Mouse (Mus musculus): ENCODE measurements at regions not wholly inside any gene's neighbourhood (a gene's known extent, or its start where the extent isn't known, plus 50 kb on each side); places are given as distances from the start of the nearest gene placed in this dataset.

DNA sequence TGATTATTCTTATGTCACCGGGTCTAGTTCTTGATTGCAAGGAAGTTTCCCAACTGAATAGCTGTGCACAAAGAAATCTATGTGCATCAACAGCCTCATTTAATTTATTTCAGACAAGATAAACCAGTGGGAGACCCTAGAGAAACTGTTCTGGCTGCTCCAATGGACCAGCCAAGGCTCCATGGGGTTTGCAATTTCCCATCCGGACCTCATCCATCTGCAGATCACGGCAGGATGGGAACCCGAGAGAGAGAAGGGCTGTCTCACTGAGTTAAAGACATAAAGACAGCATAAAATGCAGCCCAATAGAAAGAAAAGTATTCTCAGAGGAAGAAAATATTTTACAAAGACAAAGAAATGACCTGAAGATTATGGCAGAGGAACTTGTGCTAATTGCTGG is 458.5 kb upstream of the Cdh10 start:
- DNase-seq (no peak), ATAC-seq (ENCODE audit: insufficient read depth) (no peak)
- Histone ChIP-seq H3K4me1 (ENCODE audit: insufficient read depth) (no peaks in the 10 kb centered on the region), H3K36me3 (ENCODE audit: insufficient read depth) (no peaks in the 10 kb centered on the region), H3K9ac (no peak overlapping the region), H3K27me3 (ENCODE audit: insufficient read depth, low read length) (no peaks in the 10 kb centered on the region), H3K4me3 (ENCODE audit: low read depth, low read length) (no peak overlapping the region), H3K9me3 (ENCODE audit: low read depth, low read length) (no peaks in the 10 kb centered on the region), H3K4me2 (no peak overlapping the region), H3K27ac (ENCODE audit: low read depth) (no peak overlapping the region)
- 78% methylated on average over 4 of the region's 4 CpGs for WGBS
- no peak for TF ChIP-seq CTCF (IDR thresholded peaks at IDR 0.05; ENCODE audit: low read depth)

DNA sequence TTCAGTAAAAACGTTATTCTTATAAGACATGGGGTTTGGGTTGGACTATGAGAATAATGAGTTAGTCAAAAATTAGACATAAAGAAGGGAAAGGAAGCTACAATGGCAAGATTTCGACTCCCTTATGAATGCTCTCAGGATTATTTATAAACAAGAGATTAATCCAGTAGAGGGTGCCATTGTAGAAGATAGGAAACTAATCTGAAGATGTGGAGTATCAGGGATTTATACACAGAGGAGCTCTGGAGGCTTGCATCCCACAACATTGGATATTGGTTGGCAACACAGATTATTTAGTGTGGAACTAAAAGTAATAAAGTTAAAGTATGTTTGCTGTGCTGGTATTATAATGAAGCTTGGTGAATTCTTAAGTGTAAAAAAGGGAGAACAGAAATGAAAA is 419.0 kb upstream of the Cdh10 start:
- no peak for TF ChIP-seq CTCF (IDR thresholded peaks at IDR 0.05; ENCODE audit: low read depth)
- H3K36me3 ChIP-seq (ENCODE audit: insufficient read depth), result no peaks in the 10 kb centered on the region
- WGBS, result 41% methylated on average over 2 of the region's 2 CpGs
- DNase-seq (peak; percentile 7), ATAC-seq (ENCODE audit: insufficient read depth) (no peak)
- no peaks in the 10 kb centered on the region for H3K9me3 ChIP-seq (ENCODE audit: low read depth, low read length)
- H3K4me2 ChIP-seq, result no peak overlapping the region
- no peak overlapping the region for H3K27ac ChIP-seq (ENCODE audit: low read depth)
- H3K9ac ChIP-seq, result no peak overlapping the region
- no peaks in the 10 kb centered on the region for H3K4me1 ChIP-seq (ENCODE audit: insufficient read depth)
- H3K27me3 ChIP-seq (ENCODE audit: insufficient read depth, low read length), result no peaks in the 10 kb centered on the region
- no peak overlapping the region for H3K4me3 ChIP-seq (ENCODE audit: low read depth, low read length)

DNA sequence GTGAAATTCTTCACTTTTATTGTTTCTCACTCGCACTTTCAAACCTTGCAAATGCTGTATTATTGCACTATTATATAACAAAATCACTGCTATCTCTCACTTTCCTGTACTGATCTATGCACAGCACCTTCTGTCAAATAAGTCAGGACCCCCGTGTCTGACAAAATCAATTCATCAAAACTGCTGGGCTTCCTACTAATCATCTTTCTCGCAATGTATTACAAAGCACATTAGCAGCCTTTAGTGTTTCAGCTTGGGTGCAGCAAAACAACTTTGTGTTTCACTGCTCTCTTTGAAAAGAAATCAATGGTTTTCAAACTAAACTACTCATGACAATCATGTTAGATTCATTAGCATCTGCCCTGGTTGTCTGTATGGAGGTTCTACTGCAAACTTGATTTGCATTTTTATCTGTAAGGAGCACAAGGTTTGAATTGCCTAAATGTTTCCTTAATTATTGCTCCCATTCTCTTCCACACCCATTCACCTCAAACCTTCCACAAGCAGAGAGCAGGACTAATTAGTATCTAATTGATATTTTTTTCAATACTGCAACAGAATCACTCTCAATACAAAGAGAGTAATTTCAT is 418.4 kb upstream of the Cdh10 start:
- no peak for TF ChIP-seq CTCF (IDR thresholded peaks at IDR 0.05; ENCODE audit: low read depth)
- no peak overlapping the region for H3K4me3 ChIP-seq (ENCODE audit: low read depth, low read length)
- 72% methylated on average over 3 of the region's 3 CpGs for WGBS
- H3K27ac ChIP-seq (ENCODE audit: low read depth), result no peak overlapping the region
- ATAC-seq (ENCODE audit: insufficient read depth) (no peak), DNase-seq (no peak)
- no peaks in the 10 kb centered on the region for H3K27me3 ChIP-seq (ENCODE audit: insufficient read depth, low read length)
- H3K4me1 ChIP-seq (ENCODE audit: insufficient read depth), result no peaks in the 10 kb centered on the region
- no peak overlapping the region for H3K4me2 ChIP-seq
- no peaks in the 10 kb centered on the region for H3K36me3 ChIP-seq (ENCODE audit: insufficient read depth)
- no peak overlapping the region for H3K9ac ChIP-seq
- H3K9me3 ChIP-seq (ENCODE audit: low read depth, low read length), result no peaks in the 10 kb centered on the region

DNA sequence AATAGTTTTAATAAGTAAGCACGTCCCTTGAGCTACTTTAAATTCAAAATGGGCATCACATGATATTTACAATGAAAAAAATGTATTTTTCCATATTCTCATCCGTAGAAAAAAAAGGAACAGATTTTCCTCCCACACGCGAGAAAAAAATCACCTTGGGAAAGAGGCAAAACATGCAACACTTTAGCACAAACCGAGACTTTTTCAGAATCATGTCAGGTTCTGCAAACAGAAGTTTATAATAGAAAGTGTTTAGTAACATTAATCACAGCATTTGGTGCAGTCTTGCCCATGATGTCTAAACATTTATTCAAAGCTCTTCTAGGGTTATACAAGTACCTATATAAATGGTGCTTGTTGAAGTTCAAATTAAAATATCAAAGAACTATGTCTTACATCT is 386.0 kb upstream of the Cdh10 start:
- H3K36me3 ChIP-seq (ENCODE audit: insufficient read depth), result no peaks in the 10 kb centered on the region
- DNase-seq (no peak), ATAC-seq (ENCODE audit: insufficient read depth) (no peak)
- no peak overlapping the region for H3K9ac ChIP-seq
- WGBS, result 78% methylated on average over 5 of the region's 5 CpGs
- H3K27me3 ChIP-seq (ENCODE audit: insufficient read depth, low read length), result no peaks in the 10 kb centered on the region
- no peak overlapping the region for H3K4me3 ChIP-seq (ENCODE audit: low read depth, low read length)
- H3K4me1 ChIP-seq (ENCODE audit: insufficient read depth), result no peaks in the 10 kb centered on the region
- no peak overlapping the region for H3K27ac ChIP-seq (ENCODE audit: low read depth)
- no peak for TF ChIP-seq CTCF (IDR thresholded peaks at IDR 0.05; ENCODE audit: low read depth)
- H3K4me2 ChIP-seq, result no peak overlapping the region
- H3K9me3 ChIP-seq (ENCODE audit: low read depth, low read length), result no peaks in the 10 kb centered on the region

DNA sequence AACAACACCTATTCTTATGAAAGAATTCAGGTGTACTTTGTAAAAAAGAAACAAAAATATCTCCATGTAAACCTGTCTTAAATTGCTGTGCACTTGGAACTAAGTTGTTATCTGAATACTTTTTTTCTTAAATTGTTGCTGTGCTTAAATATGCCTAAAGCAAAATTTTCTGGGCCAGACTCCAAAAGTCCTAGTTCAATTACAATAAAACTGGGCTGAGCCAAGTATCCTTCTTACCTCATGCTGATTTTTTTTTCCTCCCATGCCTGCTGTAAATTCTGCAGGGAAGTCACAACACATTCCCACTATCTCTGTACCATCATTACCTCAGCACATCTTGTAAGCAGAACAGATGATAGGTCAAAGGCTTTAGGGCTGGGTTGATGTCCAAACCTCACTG is 364.9 kb upstream of the Cdh10 start:
- TF ChIP-seq CTCF (IDR thresholded peaks at IDR 0.05; ENCODE audit: low read depth), result no peak
- no peaks in the 10 kb centered on the region for H3K27me3 ChIP-seq (ENCODE audit: insufficient read depth, low read length)
- no peaks in the 10 kb centered on the region for H3K9me3 ChIP-seq (ENCODE audit: low read depth, low read length)
- DNase-seq (peak; percentile 6), ATAC-seq (ENCODE audit: insufficient read depth) (no peak)
- H3K4me3 ChIP-seq (ENCODE audit: low read depth, low read length), result no peak overlapping the region
- no peak overlapping the region for H3K9ac ChIP-seq
- H3K27ac ChIP-seq (ENCODE audit: low read depth), result no peak overlapping the region
- no peaks in the 10 kb centered on the region for H3K4me1 ChIP-seq (ENCODE audit: insufficient read depth)
- H3K36me3 ChIP-seq (ENCODE audit: insufficient read depth), result no peaks in the 10 kb centered on the region
- no peak overlapping the region for H3K4me2 ChIP-seq

DNA sequence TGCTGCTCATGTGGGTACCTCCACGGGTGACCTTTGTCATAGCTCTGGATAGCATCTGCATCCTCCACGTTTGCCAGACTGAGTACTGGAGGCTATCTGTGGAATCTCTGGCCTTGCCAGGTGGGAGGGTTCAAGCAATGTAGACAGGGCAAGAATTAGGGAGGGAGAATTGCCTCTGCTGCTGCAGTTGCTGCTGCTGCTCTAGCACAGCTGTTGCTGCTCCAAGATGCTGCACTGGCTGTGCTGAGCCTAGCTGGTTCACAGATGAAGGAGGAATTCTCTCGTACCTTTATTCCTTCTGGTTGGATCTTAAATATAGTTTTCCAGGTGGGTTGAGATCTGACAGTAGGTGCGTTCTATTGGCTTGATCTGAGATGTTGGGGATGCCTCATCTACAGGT is 336.4 kb upstream of the Cdh10 start:
- no peak for ATAC-seq (ENCODE audit: insufficient read depth)
- WGBS, result 63% methylated on average over 4 of the region's 4 CpGs
- Histone ChIP-seq H3K9me3 (ENCODE audit: low read depth, low read length) (no peaks in the 10 kb centered on the region), H3K9ac (no peak overlapping the region), H3K36me3 (ENCODE audit: insufficient read depth) (no peaks in the 10 kb centered on the region), H3K4me3 (ENCODE audit: low read depth, low read length) (no peak overlapping the region), H3K4me2 (no peak overlapping the region), H3K4me1 (ENCODE audit: insufficient read depth) (no peaks in the 10 kb centered on the region), H3K27ac (ENCODE audit: low read depth) (no peak overlapping the region), H3K27me3 (ENCODE audit: insufficient read depth, low read length) (no peaks in the 10 kb centered on the region)
- DNase-seq, result no peak
- no peak for TF ChIP-seq CTCF (IDR thresholded peaks at IDR 0.05; ENCODE audit: low read depth)

DNA sequence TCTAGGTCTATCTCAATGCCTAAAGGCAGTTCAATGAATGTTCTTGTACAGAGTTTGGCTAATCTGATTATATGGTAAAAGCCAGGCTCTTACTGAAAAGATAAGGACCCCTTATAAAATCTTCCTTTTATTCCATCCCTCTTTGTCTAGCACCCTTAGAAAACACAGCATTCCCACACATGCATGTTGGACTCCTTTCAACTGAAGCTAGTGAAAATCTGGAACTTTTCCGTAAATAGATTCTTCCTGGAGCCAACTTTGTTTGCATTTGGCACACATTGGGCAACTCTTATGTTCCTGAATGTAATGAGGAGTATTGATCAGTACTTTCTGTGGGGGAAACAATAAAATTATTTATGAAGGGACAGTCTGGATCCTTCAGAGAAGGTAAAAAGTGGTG is 307.1 kb upstream of the Cdh10 start:
- ATAC-seq (ENCODE audit: insufficient read depth) (no peak), DNase-seq (no peak)
- Histone ChIP-seq H3K9ac (no peak overlapping the region), H3K27me3 (ENCODE audit: insufficient read depth, low read length) (no peaks in the 10 kb centered on the region), H3K27ac (ENCODE audit: low read depth) (no peak overlapping the region), H3K4me1 (ENCODE audit: insufficient read depth) (no peaks in the 10 kb centered on the region), H3K4me2 (no peak overlapping the region), H3K4me3 (ENCODE audit: low read depth, low read length) (no peak overlapping the region), H3K9me3 (ENCODE audit: low read depth, low read length) (no peaks in the 10 kb centered on the region), H3K36me3 (ENCODE audit: insufficient read depth) (no peaks in the 10 kb centered on the region)
- no peak for TF ChIP-seq CTCF (IDR thresholded peaks at IDR 0.05; ENCODE audit: low read depth)
- WGBS, result 78% methylated on average over 1 of the region's 1 CpGs

DNA sequence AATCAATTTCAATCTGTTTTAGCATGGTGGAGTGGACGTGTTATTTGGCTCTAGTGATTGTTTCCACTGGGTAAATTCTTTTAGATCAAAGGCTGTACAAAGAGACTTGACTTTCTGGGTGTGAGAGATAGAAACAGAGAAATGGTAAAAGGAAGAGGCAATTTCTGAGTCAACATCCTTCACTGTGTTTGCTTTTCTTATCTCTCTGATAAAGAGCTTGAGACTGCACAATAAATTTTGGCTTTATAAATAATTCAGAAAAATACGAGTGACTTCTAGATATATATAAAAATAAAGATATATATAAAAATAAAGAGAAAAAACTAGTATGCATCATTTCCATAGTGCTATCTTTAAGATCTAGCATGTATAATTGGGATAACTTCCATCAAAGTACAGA is 301.0 kb upstream of the Cdh10 start:
- DNase-seq (no peak), ATAC-seq (ENCODE audit: insufficient read depth) (no peak)
- no peak overlapping the region for H3K9ac ChIP-seq
- H3K27me3 ChIP-seq (ENCODE audit: insufficient read depth, low read length), result no peaks in the 10 kb centered on the region
- H3K4me1 ChIP-seq (ENCODE audit: insufficient read depth), result no peaks in the 10 kb centered on the region
- H3K4me3 ChIP-seq (ENCODE audit: low read depth, low read length), result no peak overlapping the region
- H3K4me2 ChIP-seq, result no peak overlapping the region
- no peaks in the 10 kb centered on the region for H3K9me3 ChIP-seq (ENCODE audit: low read depth, low read length)
- no peak overlapping the region for H3K27ac ChIP-seq (ENCODE audit: low read depth)
- 18% methylated on average over 2 of the region's 2 CpGs for WGBS
- TF ChIP-seq CTCF (IDR thresholded peaks at IDR 0.05; ENCODE audit: low read depth), result no peak
- H3K36me3 ChIP-seq (ENCODE audit: insufficient read depth), result no peaks in the 10 kb centered on the region
